Mouse (Mus musculus) activated CD4-positive, CD25-positive, alpha-beta regulatory T cell, adult 4 months (primary cell): ENCODE data around the gene Nelfa. TPM values are rescaled to one million over a fixed set of nuclear protein-coding genes. Genes with fewer than 3 reads are reported as not detected.
"Not testable (repeated sequence)": the region's sequence is repeated elsewhere in the genome, so short reads cannot be mapped to it uniquely, and the experiment has no call there.

Experiments used
- ATAC-seq: one replicate; pipeline ENCODE4 v1.8.0; 2017
- polyA plus RNA-seq, 2 experiments: library from polyadenylated mRNA; unstranded; fragments of 100-300 nt; shearing (Covaris generic); gene quantifications; one replicate each; pipeline ENCODE4 v1.2.1; 2017

The Nelfa gene
- polyA plus RNA-seq = 10 to 100 TPM; 34.5 to 42.9 TPM

GRCm38 (mm10) chr5:33936120-33936707, at the start of gene Nelfa:
Nelfa (minus strand) TSS chr5:33936413.
- peak; percentile 92 for ATAC-seq

GRCm38 (mm10) chr5:33983309-33984121, 47.3 kb upstream of the Nelfa start, which contains the start of gene Gm1673:
Gm1673 (plus strand) TSS chr5:33983433.
- no peak for ATAC-seq

- ATAC-seq = no peak
Measured at GRCm38 (mm10) chr5:33982731-33983259, 46.6 kb upstream of the Nelfa start.

DNA sequence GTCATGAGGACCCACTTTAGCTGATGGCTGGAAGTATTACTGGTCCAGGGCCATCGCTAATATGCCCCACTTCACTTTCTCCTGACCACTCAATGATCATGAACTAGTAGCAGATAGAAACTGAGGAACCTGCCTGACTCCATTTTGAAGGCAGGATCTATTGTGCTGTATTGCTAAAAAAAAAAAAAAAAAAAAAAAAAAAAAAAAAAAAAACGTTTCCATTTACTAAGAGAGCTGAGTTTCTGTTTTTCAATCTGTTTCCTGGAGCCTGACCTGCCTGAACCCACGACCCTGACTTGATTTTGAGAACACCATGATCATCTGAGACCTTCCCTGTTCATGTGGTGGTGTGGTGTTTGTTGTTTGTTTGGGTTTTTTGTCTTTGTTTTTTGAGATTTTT, 40.1 kb upstream of the Nelfa start:
- no peak for ATAC-seq

GRCm38 (mm10) chr5:33974736-33975135, 38.5 kb upstream of the Nelfa start:
- ATAC-seq = no peak

DNA sequence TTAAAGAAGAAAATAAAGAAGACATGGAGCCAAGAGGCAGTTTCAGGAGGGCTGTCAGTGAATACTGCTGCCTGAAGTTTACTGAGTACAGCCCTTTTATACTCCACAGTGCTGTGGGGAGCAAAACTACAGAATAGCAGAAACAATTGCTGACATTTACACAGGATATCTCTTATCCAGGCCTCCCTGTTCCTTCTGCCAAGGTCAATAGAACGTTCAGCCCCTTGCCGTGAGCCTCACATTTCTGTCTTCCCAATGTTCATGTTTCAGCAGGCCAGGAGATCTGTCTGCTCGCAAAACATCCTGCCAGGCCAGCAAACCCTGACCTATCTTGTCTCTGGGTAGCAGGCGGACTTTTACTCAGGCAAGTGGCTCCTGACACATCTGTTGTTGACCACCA, 23.2 kb upstream of the Nelfa start:
- no peak for ATAC-seq

DNA sequence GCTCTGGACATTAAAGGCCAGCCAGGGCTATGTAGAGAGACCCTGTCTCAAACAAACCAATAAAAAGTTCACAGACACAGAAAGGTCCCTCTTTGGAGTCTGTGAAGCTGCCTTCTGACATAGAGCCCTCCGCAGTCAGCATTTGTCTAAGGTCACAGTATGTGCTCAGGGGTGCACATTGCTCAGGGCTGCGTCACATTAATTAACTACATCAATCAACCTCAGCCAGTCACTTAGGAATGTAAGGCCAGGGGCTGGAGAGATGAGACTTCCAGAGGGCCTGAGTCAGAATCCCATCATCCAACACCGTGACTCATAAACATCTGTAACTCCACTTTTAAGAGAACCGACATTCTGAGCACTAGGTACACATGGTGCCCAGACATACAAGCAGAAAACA, 19.7 kb upstream of the Nelfa start:
- ATAC-seq = no peak

DNA sequence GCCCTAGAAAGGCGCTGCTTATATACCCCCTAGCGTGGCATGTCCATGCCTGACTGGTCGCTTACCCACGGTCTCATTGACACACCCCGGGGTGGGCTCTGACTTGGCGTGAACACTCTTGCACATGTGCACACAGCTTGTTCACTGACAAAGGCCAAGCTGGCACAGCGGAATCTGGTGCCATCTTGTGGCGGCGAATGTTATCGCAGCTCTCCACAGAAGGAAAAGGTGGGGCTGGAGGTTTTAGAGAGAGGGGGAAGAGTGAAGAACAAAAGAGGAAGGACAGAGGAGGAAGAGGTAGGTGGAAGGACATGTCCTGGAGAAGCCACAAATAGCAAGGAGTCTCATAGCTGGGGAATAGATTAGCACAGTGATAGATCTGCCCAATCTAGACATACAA, 18.1 kb upstream of the Nelfa start:
- ATAC-seq = peak; percentile 46

DNA sequence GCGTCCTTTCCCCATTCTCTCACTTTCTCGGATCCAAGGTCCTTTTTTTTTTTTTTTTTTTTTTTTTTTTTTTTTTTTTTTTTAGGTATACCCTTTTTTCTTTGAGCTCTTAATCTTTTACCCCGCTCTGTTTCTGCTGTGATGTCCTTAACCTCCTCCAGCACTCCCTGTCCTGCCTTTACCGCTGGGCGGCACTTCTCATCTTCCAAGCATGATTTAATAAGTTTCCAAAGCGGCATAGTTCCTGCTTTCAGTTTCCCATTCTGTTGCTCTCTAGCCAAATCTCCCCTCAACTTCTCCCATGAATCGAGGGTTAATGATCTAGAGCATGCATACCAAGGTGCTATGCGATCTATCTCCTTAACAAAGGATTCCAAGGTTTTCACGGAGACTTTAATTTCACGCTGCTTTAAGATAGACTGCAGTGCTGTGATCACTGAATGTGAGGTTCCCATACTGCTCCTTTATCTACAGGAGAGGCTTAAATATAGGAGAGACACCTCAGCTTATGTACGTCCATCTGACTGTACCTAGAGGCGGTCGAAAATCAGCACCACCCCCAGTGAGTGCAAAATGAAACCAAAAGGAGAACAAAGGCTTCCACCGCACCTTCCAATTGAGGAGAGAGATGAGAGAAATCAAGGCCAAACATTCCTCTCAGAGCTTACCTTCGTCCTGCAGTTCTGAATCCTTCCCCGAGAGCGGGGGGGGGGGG, 17.4 kb upstream of the Nelfa start:
- no peak for ATAC-seq

DNA sequence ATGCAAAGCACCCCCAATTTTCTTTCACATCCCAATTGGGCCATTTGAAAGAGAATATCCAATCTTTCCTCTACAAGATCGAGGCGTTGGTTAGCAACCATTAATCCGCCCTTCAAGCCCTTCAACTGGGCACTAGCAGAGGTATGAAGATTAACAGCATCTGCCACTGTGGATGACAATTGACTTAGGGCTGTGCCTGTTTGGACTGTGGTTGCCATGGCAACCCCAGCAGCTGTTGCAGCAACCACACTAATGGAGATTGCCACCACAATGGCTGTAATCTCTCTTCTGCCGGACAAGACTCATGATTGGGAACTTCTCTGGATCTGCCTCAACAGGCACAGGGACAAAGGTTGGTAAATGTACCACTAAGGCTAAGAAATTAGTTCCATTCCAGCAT, 12.1 kb upstream of the Nelfa start:
- no peak for ATAC-seq

DNA sequence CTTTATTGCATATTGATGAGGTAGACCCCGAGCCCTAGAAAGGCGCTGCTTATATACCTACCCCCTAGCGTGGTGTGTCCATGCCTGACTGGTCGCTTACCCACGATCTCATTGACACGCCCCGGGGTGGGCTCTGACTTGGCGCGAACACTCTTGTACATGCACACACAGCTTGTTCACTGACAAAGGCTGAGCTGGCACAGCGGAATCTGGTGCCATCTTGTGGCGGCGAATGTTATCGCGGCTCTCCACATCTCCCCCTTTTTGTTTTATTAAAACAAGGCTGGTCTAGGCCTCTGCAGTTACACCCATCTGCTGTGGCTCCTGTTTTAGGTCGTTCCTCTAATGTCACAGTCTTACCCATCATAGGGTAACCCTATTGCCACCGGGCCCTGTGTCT, 10.8 kb upstream of the Nelfa start:
- not testable (repeated sequence) for ATAC-seq

DNA sequence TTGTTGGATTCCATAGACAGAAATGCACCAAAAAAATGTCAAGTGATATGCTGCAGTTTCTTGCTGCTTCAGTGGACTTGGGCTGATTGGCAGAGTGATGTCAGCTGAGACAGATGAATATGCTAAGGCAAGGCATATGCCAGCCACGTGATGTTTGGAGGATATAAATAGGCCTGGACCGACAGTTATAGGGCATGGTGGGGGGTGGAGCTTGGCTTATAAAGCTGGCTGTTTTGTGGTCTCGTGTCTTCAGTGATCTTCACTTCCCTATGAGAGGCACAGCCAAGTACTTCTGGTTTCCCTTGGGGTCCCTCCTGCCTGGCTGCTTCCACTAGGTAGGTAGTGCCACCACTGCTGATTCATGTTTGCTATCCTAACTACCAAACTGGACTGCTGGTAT, 2.2 kb upstream of the Nelfa start:
- no peak for ATAC-seq

DNA sequence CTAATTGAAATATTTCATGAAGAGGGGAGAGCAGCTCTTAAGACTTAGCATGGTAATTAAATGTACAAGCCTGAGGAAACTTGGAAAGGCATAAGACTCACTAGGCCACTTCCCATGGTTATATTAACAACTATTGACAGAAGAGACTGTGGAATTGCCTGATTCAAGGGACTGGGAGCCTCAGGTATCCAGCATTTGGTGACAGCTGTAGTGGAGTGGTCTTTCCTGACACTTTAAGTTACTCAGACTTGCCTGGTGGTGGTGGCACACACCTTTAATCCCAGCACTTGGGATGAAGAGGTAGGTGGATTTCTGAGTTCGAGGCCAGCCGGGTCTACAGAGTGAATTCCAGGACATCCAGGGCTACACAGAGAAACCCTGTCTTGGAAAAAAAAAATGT, 1.0 kb upstream of the Nelfa start:
- no peak for ATAC-seq

DNA sequence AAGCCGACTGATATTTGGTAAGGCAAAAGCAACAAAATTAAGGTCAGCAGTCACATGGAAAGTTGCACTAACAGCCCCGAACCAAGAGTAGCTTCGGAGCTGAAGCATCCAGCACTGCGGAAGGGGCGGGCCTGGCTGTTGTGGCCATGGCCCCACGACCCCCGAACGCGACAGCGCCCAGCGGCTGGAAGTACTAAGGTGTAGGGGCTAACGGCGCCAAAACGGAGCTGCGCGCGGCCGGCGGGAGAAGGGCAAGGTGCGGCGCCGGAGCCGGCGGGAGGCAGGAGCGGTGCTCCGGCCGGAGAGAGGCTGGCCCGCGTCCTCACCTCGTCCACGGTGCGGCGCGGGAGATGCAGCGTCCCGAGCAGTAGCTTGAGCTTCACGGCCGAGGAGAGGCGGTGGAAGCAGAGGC, 507 bp downstream of the Nelfa start:
- ATAC-seq = peak; percentile 9

GRCm38 (mm10) chr5:33934877-33935276, 1.3 kb downstream of the Nelfa start:
- ATAC-seq = no peak

DNA sequence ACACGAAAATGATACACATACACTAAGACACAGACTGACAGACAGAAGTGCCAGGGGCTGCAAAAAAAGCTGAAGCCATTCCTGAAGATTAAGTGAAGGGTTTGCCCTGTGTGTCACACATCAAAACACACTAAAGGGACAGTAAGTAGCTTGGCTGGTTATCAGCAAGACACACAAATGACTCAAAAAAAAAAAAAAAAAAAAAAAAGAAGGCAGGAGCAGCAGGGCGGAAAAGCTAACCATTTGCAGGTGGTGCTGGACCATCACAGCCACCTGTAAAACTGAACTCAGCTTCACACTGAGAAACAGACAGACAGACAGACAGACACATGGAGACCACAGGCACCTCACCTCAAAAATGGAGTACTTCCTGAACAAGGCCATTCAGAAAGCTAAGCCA, 2.1 kb downstream of the Nelfa start:
- no peak for ATAC-seq

GRCm38 (mm10) chr5:33932413-33932812, 3.8 kb downstream of the Nelfa start:
- ATAC-seq = no peak

GRCm38 (mm10) chr5:33926170-33926569, 10.0 kb downstream of the Nelfa start:
- ATAC-seq = no peak

DNA sequence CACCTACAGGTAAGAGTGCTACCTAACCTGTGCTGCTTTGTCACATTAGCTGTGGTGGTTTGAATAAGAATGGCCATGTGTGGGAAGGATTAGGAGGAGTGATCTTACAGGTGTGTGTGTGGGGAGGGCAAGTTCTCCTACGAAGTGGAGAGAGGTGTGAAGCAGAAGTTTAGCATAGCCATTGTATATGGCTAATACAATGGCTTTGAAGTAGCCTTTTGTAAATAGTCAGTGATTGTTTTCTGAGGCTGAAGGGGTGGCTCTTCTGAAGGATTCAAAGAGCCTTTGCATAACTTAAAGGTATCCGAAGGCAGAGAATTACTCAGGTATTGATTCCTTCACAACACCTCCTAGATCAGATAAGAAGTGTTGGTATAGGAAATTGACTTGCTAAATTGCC, 13.6 kb downstream of the Nelfa start:
- no peak for ATAC-seq

GRCm38 (mm10) chr5:33921486-33922235, 14.6 kb downstream of the Nelfa start:
- ATAC-seq = no peak

- ATAC-seq = no peak
Measured at GRCm38 (mm10) chr5:33920924-33921323, 15.3 kb downstream of the Nelfa start.

DNA sequence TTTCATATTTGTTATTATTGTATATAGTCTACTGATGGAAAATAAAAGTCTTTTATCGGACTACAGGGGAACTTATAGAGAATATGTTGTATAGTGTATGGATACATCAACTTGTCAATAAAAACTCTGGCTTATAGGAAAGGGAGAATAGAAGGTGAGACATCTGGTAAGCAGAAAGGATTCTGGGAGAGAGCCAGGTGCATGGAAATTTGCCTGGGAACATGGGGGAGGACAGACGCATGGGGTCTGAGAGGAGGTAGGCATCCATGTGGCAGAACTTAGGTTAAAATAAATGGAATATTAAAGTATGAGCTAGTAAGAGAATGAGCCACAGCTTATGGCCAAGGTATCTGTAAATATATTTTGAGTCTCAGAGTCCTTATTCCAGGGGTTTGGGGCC, 16.2 kb downstream of the Nelfa start:
- no peak for ATAC-seq

DNA sequence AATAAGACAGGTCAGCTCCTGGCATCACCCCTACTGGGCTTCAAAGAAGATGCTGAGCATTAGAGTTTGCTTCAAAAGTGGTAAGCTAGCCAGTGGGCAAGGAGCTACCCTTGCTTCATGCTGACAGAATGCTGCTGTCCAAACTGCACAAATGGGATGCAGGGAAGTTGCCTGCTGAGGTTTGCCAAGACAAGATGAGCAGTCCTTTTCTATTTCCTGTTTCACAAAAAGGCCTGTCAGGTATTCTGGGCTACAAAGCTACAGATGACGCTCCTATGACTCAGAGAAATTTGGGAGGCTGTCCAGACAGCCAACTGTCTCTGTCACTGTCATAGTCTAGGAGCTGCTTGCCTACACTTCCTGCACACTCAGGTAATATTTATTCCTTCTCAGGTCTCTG, 16.7 kb downstream of the Nelfa start:
- no peak for ATAC-seq
